Mouse (Mus musculus): ENCODE measurements around the gene Atp2c1.

The Atp2c1 gene

DNA sequence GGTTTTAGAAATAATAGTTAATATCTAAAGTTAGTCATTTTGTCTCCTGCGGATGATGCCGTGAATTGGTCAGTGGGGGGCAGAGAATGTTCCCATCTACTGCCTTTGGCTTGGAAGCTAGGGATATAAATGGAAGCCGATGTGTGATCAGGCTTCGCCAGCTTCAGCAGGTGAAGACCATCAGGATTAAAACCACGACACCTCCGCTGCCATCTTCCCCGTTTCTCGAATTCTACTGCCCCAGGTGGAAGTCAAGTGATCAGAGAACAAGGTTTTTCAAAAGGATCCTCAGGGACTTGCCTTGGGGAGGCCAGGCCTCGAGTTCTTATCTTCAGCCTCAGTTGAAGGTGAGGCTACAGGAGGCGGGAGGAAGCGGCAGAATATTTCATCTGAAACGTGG is at the start of gene Atp2c1:
Gene Atp2c1, minus strand, starts transcription at position 101 of the 400 bp plus-strand sequence.
- in situ Hi-C loops (cut with MseI, MboI) = no loop called here

DNA sequence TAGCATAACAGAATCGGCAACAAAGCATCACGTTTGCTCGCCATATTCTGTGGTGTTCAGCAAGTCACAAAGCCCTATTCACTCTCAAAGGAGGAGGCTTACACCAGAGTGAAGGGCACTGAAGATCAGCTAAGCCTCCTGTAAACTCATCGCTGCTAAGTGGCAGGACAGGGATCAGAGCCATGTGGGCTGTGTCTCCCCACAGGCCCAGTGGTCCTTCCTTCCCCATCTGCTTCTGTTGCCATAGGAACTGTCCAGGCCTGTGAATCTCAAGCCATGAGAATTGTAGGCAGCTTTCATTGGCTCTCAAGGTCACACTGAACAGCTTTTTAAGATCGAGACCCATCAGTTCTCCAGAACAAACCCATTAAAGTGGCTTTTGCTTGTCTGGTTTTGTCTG is 30.3 kb upstream of the Atp2c1 start:
- in situ Hi-C loops (cut with MseI, MboI) = no loop called here

DNA sequence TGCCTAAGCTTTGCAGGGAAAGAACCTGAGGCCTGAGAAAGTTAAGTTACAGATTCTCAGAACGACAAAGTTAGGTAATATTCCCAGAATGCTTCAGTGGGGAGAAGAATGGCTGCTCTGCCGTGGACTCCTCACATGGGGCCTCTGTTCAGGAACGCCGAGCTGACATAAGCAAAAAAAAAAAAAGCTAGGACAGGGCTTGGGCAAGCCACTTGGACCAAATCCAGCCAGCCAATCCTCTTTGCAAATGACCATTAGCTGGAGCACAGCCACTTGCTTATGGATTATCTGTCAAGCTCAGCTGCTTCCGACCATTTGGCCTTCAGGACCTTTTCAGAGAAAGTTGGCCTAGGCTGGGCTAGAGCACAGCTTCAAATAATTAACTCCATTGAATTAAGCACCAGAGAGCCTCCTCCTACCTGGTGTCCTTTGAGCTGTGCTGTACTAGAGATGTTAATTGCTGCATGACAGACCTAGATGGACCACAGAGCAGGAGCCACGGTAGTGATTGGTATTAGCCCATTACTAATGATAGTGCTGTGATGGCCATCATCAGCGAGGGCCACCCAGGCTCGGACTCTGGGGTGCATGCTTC is 29.1 kb upstream of the Atp2c1 start:
- in situ Hi-C loops (cut with MseI, MboI) = no loop called here

DNA sequence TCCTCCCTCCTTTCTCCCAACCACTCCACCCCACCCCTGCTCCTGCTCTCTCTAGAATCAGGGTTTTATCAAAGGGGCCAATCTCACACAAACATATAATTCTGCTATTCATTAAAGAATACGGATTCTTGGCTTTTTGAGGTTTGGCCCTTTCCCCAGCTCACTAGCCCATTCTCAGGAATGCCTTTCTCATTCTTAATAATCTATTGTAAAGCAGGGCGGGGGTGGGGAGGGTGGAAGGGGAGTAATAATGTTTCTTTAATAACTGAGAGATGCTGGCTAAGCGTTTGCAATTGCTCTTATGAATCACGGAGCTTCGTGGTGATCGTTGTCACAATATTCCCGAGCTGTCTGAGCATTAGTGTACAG is 27.3 kb upstream of the Atp2c1 start:
- in situ Hi-C loops (cut with MseI, MboI) = no loop called here

DNA sequence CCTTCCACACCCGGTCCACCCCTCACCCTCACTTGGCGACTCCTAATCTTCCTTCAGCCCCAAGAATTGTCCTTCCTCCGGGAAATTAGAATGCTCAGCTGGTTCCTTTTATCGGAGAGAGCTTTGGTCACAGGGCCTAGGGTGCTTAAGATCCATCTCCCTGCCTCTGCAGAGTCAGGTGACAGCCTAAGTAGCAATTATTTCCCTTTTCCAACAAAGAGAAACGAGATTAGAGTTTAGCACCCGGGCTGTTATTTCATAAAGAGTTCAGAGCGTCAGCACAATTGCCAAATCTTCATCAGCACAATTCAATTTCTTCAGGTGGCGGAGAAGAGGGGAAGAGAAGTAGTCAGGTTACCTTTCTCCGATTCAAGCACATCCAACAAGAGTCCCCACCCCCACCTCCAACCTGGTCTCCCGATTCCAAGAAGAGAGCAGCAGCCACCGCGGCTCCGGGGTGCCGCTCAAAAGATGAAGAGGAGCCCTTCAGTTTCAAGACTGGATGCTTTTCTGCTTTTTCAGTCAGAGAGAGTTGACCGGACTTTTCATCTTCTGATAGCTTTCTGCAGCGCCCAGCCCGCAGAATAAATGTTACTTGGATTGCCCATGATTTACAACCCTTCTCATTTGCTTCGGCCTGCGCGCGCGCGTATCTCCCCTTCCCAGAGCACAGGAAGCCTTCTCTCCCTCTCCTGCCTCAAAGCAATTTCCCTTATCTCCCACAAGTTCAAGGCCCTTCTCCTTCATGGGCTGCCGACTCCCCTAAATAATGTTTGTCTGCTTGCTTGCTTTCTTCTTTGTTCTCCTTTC is 26.7 kb upstream of the Atp2c1 start:
- in situ Hi-C loops (cut with MseI, MboI) = no loop called here

DNA sequence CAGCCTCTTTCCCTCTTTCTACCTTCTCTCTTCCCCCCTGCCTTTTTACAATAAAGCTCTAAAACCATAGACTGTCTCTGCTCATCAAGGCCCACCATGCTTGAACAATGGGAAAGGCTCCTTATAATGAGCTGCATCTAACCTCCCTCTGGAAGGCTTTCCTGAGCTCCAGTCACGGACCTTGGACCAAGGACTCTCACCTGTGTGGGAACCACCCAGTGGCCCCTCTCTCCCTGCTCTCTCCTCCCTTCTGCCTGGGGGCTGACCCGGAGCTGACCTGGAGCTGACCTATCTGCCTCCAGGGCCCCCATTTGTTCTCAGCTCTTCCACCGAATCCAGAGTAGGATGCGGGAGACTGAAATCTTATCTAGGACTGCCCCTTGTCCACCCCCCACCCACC is 24.3 kb upstream of the Atp2c1 start:
- in situ Hi-C loops (cut with MseI, MboI) = no loop called here

DNA sequence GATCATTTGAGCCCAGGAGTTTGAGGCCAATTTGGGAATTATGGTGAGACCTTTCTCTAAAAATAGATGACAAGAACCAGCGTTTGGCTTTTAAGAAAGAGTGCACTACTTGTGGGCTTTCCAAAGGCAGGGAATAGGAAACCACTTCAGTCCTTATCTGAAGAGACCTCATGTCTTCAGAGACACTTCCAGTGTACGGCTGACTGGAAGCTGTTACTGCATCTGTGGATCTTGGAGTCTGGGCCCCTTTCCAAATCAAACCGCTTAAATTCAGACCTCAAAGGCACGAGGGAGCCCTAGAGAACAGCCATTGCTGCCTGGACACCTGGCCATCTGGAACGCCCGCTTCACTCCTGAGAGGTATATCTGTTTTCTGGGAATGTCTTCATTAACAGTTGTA is 22.0 kb upstream of the Atp2c1 start:
- in situ Hi-C loops (cut with MseI, MboI) = no loop called here

DNA sequence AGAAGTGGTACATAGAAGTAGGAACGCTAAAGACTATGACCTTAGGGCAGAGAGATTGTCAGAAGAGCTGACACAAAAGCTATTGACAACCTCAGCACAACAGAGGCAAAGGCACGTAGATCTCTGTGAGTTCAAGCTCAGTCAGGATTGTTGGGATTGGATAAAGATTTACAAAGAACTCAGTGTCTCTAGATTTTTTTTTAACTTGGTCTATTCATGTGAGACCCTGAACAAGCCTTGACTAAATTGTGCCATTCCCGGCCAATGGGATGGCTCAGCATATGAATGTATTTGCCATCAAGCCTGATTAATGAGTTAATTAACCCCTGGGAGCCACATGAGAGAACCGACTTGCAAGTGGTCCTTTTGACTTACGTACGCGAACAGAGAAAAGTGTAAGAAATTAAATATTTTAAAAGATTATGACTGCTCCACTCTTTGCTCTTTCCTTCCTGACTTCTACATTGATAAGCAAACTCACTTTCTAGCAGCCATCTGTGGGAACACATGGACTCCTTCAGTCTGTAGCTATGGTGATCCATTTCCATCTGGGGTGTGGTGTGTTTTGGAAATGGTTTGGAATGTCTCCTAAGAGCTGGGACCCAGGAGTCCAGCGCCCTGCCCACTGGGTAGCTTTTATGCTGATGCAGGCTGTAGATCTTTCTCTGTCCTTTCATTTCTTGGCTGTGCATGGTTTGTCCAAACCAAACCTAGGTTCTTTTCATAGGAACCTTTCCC is 17.1 kb upstream of the Atp2c1 start:
- in situ Hi-C loops (cut with MseI, MboI) = no loop called here

DNA sequence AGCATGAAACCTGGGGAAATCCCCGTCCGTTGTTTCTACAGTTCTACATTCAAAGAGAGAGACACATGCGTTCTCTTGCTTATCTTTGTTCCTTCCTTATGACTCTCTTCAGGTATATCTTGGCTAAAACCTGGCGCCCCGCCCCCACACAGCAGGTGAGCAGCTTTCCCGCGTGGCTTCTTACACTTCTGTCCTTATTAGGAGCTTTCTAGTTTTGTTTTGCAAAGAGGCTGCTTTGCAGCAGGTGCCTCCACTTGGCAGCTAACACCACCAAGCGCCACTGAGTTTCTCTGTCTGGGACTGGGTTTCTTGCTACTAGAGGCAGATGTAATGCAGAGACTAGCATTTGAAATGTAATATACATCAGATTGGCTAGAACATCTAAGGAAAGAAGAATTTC is 10.4 kb upstream of the Atp2c1 start:
- in situ Hi-C loops (cut with MseI, MboI) = no loop called here

DNA sequence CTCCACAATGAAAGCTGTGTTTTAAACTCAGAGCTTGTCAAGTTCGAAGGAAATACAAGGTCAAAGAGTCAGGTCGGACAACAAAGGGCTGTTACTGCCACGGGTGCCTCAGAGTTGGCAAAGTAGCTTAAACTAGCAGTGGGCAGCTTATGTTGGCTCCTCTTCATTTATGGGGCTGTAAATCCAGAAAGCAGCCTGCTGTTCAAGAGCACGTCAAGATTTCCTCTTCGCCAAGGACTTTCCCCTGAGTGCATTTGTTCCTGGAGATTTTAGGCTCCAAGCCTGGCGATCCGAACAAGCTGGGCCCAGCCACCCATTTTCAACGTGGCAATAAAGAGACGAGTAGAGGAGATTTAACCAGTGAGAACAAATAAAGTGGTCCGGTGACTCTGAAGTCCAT is 9.8 kb upstream of the Atp2c1 start:
- in situ Hi-C loops (cut with MseI, MboI) = no loop called here

DNA sequence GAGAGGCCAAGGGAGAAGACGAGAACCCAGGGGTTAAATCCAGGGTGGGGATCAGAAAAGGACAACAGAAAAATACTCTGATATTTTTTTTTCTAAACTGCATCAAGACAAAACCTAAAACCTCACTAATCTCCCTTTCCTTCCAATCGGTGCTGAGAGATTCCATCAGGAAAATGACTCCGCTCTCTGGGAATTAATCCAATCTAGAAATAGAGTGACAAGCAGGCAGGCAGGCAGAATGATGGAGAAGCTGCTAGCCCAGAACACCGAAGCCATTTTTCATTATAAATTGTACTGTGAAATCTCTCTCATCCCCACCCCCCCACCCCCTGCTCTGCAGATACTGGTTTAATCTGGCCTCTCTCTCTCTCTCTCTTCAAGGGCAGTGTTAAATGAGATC is 1.8 kb downstream of the Atp2c1 start:
- in situ Hi-C loops (cut with MseI, MboI) = no loop called here

DNA sequence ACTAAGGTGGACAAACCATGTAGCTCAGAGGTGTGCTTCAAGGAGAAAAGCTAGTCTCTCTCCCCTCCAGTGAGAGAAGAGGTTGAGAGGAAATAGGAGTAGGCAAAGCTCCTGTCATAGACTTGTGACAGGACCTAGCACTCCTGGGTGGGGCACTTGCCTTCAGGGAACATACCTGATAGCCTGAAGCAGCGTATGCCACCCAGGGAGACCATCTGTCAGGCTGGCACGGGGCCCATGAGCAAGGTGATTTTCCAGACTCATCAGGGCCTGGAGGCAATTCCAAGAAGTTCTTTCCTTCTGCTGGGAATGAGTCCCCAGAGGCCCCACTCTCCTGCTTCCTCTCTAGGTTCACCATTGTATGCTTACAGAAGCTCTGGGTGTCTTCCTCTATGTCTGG is 4.1 kb downstream of the Atp2c1 start:
- in situ Hi-C loops (cut with MseI, MboI) = no loop called here

DNA sequence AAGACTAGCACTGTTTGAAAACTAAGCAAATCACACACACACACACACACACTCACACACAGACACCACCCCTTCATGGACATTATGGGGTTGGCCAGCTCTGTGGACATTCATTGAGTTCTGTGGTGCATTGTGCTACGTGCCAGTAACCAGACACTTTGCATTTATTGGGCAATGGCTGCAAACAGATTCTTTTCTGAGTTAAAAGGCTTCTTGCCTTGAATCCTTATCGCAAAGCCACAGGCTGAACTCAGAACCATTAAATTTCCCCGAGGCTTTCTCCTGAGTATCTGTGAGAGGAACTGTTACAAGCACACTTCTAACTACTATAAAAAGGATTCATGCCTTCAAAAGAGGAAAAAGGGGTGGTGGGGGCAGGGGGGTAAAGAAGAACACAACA is 5.1 kb downstream of the Atp2c1 start:
- in situ Hi-C loops (cut with MseI, MboI) = no loop called here

DNA sequence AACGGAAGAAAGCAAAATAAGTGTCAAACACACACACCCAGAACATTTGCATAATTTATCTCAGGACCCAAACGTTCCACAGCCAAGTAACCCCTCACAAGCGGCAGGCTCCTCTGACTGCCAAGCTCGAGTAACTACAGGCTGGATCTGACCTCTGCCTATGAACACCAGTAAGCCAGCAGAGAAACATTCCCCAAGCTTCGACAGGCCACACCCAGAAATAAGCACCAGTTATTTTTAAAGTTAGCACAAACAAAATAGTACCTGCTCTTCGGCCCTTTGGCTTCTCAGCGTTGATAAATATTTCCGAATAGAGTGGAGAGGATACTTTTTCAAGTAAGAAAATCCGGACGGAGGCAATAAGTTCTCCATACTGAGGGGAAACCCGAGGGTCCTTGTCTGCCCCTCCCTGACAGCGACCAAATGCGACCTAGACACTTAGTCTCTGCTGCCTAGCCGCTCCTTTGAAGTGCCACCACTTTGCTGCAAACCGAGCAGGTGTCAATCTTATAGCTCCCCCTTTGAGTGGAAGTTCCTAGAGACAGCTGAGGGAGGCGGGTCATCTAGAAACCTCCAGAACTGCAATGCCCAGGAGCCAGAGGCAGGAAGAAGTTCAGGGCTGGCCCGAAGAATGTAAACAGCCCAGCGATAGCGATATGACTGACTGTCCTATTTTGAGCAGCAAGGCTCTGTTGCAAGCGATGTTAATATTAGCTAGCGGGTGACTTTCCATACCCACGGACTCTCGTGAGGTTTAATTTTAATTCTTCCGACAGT is 6.2 kb downstream of the Atp2c1 start:
- in situ Hi-C loops (cut with MseI, MboI) = no loop called here

DNA sequence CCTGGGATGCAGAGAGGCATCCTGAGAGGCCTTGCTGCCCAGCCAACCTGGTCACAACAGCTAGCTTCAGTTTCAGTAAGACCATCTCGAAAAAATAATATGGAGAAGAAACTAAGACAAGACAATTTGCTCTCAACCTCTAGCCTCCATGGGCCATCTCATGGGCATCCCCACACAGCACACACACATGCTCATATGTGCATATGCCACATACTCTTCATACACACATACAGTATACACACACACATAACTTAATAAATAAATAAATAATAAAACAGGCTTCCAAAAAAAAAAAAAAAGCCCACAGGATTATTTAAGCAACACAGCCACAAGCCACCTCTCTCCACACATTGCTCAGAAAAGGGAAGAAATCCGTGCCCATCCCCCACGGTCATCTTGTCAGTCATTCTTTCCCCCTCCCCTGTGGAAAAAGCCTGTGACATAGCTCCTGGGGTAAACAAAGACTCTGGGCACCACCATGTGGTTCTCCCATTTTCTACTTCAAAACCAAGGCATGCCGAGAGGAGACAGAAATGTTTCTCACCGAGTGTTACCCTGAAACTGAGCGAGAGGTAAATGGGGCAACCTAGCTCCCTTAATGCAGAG is 7.7 kb downstream of the Atp2c1 start:
- in situ Hi-C loops (cut with MseI, MboI) = no loop called here

DNA sequence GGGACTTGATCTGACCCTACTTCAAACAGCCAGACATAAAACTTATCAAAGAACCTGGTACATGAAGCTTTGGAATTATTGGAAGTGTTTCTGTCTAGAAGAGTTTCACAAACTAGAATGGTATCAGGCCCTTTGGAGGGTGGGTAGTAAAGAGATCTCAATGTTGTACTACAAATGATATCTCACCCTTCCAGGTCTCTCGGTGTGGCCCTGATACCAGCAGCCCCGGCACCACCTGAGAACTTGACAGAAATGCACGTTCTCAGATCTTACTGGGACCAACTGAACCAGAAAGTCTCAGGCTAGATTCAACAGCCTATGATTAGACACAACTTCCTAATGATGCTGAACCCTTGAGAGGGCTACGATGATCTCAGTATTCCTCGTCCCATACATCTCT is 23.4 kb downstream of the Atp2c1 start:
- in situ Hi-C loops (cut with MseI, MboI) = no loop called here

DNA sequence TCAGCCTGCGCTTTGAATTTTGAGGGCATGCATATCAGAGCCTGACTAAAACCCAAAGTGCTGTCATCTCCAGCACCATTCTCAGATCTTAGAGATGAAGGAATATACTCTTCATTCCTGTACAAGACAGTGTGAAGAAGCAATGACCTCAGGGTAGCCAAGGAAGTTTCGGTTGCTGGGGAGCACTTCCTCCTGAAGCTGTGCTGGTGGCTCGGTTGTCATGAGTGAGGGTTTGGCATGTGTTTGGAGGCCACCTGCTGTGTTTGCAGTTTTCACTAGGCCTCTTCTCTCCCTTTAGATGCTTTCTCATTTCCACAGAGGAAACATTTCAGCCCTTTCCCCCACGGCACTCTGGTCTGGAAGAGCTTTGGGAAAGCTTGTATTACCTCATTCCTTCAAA is 24.7 kb downstream of the Atp2c1 start:
- in situ Hi-C loops (cut with MseI, MboI) = no loop called here

DNA sequence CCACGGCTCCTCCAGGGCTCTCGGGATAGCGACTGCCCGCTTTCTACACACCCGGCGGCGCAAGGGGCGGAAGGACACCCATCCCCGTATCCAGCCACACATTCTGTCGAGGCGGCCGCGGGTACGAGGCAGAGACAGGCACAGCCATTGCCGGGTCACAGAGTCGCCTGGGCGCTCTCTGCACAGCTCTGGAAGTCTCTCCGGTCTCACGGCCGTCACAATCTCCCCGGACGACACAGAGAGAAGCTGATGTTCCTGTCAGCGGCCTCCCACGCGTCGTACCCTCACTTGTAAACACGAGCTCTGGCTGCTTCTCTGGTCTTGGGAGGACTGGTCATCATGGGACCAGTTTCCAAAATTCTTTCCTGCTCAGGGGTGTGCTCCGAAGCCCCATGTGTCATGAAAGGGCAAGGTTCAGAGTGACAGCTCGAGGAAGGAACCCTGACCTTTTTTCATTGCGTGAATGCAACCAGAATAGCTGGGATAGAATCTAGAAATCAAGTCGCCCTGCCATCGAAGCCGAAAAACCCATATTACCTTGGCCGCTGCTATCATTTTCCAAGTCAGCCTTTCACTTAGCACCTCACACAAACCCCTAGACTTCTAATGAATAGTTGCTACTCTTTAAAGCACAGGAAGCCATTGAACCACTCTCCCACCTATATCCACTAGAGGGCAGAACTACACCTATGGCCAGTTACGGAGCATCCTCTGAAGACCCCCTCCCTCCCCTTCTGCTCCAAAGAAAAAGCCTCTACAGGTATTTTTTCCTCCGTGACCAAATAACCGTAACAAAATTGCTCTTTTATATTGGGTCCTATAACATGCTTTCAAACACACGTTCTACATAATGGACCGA is 31.6 kb downstream of the Atp2c1 start:
- in situ Hi-C loops (cut with MseI, MboI) = loop anchor here (5.0 to 10.0 kb wide), 2 partner anchors 119 to 122 kb away; no protein-coding TSS in a partner anchor

DNA sequence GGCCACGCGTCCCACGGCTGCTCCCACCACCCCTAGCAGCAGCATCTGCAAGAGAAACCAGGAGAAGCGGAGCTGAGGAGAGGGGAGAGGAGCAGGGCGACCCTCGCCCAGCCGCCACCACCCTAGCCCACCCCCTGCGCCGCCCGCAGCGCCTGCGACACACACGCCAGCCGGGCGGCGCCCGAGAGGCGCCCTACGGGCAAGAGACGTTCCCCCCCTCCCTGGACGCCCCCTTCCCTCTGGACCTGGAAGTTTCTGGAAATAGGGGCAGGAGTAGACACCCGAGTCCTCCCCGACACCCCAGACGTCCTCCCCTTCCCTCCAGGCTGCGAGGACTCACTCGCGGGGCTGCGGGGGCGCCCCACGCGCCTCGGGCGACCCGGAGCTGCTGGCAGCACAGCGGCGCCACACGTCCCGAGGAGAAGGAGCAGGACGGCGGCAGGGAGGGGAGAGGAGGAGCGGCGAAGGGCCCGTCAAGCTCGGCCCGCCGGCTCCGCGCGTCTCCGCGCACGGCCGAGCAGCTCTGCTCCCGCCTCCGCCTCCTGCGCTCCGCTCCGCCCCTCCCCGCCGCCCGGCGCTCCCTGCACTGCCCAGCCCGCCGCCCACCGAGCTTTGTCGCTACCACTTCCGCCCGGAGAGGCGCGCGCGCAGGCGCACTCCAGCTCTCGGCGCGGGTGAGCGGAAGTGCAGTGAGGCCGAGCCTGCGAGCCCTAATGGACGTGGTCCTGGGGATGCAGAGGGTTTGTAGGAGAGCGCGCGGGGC is 32.4 kb downstream of the Atp2c1 start:
- in situ Hi-C loops (cut with MseI, MboI) = loop anchor here (5.0 to 10.0 kb wide), 2 partner anchors 120 to 123 kb away; no protein-coding TSS in a partner anchor

DNA sequence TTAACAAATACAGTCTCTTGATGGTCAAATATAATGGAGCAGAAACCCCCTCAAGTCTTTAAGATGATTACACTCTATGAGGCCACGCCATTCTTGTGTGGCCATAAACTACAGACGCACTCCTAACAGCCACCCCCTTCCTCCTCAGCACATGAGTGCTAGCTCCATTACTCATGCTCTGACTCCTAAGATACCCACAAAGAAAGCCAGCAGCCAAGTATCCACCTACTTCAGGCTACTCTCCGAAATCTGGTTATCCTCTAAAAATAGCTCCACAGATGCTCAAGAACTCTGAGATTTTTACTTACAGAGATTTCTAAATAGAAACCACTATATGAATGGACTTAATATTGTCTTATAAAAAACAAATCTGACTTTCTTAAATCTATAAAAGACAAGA is 34.4 kb downstream of the Atp2c1 start:
- in situ Hi-C loops (cut with MseI, MboI) = loop anchor here in 1 of 2 experiments (10.0 kb wide), 1 partner anchor 122 kb away; no protein-coding TSS in a partner anchor
